Mouse (Mus musculus): ENCODE measurements at regions not wholly inside any gene's neighbourhood (a gene's known extent, or its start where the extent isn't known, plus 50 kb on each side); places are given as distances from the start of the nearest gene placed in this dataset.

DNA sequence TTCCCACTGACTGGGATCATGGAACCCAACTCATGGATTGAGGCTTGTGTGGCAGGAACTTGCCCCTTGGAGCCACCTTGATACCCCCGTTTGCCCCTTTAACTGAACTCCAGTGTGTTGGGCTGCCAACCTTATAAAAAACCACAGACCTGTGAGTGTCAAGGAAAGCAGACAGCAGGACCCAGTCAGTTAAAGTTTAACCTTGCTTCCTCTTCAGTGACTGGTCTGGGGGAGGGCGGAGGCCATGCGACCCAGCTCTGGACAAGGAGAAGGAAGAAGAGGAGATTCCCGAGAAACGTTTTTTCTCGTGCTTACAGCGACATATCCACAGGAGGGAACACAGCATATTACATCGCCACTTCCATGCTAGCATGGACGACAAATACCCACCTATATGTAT, 281.9 kb upstream of the Zfp64 start:
- no peak for DNase-seq (ENCODE audit: low spot score)

DNA sequence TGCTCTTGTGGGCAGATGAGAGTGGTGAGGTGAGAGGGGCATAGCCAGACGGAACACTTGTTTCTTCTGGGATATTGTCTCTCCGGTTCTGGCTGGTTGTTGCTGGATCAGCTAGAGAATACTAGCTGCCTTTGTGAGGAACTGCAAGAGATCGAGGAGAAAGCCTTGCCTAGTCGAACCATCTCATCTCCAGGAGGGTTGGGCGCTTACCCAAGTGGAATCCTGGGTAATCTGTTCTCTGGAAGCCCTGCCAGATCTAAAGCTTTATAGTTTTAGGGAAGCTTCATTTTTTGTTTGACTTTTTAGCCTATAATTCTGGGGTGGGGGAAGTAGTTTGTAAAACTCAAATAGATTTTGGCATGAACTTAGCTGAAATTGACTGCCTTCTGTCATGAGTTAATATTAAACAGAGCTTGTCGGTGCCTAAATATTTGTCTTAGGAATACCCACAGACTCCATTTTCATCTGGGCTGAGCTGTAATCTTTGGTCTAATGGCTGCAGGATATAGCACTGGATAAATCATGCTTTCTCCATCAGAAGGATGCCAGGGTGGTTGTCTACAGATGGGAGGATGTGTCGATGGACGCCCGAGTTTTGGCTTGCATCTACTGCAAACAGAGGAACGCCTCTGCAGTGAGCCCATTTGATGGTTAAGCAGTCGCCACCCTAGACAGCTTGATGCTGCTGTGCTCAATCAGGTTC, 279.1 kb upstream of the Zfp64 start:
- no peak for DNase-seq (ENCODE audit: low spot score)

DNA sequence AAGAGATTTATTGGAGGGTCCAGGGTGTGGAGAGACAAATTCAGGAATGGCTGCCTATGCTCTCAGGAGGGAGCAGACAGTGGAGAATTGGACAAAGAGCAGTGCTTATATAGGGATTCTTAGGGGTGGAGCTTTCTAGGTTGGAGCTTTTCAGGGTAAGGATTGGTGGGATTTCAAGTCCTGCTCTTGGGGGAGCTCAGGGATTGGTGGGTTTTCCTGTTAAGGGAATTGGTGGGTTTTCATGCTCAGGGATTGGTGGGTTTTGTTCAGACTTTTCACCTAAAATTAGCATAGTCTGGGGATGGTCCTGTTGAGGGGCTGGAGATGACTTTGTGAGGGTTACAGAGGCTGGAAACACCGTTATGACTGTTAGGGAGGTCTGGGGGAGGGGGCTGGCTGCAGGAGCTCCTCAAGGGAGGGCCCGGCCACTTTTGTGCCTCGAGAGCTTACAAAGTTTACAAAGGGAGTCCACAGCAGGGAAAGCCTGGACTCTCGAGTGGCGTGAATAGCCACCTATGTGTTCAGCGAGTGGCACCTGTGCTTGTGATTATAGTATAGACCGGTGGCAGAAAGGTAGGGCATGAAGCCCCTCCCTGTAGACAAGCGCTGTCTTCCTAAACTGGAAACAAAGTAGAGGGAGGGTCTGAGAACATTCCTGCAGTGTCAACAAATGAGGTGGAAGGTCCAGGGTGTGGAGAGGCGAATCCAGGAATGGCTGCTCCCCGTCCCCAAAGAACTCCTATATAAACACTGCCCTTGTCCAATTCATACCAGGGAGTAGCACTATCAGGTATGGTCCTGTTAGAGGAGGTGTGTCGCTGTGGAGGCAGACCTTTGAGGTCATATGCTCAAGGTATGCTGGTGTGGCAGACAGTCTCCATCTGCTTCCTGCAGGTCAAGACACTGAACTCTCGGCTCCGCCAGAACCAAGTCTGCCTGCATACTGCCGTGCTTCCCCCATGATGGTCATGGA, 278.1 kb upstream of the Zfp64 start:
- DNase-seq (ENCODE audit: low spot score): no peak

- DNase-seq (ENCODE audit: low spot score): no peak
Observed at GRCm38 (mm10) chr2:169222264-169222663, 266.9 kb upstream of the Zfp64 start.

DNA sequence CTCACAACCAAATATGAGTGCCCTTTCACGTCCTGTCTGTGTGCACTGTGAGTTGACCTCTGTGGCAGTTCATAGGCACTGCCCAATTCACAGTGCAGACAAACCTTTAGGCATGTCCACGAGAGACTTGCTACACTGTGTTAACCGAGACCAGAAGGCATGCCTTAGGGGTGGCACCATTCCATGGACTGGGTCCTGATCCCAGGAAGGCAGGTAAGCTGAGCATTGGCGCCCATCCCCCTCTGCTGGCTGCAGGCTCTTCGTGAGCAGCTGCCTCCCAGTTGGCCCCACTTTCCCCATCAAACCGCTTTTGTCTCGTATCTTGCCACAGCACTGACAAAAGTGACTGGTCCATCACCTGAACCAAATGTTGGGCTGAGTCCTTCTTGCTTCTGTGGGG, 265.8 kb upstream of the Zfp64 start:
- no peak for DNase-seq (ENCODE audit: low spot score)

DNA sequence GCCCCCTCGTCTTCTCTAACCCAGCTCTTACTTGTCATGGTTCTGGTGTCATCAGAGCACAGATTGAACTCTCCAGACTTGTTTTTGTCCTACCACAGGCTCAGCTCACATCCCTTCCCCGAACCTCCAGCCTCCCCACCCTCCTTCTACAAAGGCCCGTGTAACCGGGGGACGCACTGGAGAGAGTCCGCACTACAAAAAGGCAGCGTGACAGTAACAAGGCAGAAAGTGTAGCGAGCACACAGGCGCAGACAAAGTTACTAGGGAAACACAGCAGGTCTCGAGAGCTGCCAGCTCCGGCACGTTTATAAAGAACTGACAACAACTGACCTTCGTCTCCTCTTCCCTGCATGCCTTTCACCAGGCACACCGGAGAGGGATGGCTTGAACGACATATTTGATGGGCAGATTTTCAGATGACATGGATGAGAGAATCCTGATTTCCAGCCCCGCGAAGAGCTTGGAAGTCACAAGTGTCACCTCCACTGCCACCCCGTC, 260.2 kb upstream of the Zfp64 start:
- DNase-seq (ENCODE audit: low spot score): no peak

DNA sequence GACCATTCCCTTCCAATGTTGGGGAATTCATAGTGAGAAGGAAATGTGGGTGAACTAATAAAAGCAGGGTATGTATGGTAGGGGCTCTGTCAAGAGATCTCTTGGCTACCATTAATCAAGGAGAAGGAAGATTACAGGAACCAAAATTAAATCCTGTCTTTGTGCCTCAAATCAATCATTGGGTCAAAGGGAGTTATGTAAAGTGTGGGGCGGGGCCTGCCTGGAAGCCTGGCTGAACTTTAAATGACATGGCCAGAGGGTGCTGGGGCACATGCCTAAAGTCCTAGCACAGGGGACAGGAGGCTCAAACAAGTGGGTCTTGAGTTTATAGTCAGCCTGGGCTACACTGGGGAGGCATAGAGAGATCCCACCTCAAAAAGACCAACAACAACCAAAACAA, 259.0 kb upstream of the Zfp64 start:
- no peak for DNase-seq (ENCODE audit: low spot score)

DNA sequence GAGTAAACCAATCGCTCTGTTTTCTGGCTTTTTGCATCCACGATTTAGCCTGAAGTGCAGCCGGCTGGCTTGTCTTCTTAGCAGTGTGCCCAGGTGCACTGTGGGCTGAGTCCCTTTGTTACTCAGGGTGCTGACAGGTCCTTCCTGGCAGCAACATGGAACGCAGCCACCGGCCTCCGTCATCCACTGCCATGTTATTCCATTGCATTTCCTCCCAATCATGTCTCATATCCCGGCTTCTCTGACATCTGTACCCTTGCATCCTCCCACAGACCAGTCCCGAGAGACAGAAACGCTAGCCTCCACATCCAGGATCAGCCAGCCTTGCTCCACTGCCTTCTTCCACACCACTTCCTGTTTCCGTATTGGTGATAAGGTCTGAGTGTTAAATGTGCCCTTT, 257.9 kb upstream of the Zfp64 start:
- no peak for DNase-seq (ENCODE audit: low spot score)

GRCm38 (mm10) chr2:169212676-169213257, 257.4 kb upstream of the Zfp64 start:
- no peak for DNase-seq (ENCODE audit: low spot score)

DNA sequence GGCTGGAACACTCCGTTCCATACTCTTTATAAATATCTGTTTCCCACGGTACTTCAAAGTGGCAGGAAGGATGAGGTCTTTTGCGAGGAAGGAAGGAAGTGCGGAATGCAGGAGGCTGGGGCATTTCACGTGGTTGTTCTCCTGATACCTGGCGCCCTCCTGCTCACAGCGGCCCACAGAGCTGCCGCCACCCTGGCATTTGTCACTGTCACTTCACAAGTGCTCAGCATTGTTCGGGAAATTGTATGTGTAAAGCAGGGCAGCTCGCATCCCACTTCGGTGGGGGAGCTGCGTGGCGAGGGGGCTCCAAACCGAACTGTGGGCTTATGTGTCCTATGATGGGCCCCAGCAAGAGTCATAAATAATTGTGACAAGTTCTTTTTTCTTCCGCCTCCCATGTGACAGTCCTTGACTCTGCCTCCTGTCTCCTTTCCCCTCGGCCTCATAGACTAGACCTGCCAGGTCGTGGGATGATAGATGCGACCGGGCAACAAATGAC, 248.9 kb upstream of the Zfp64 start:
- DNase-seq (ENCODE audit: low spot score): peak; percentile 7

DNA sequence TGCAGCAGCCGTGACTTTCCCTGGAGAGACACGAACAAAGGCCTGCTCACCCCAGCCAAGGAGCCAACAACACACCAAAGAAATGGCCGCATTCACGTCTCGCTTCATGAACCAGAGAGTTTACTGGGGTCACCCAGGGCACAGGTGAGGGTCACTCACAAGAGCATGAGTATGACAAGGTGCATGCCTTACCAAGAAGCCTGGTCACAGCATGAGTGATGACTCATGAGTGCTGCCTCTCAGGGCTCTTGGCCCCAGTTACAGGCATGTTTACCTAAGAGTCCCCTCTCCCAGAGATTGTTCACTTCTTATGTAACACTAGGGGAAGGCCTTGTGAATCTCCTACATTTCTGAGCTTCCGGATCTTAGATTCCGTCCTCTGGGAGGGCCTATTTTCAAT, 236.6 kb upstream of the Zfp64 start:
- no peak for DNase-seq (ENCODE audit: low spot score)

DNA sequence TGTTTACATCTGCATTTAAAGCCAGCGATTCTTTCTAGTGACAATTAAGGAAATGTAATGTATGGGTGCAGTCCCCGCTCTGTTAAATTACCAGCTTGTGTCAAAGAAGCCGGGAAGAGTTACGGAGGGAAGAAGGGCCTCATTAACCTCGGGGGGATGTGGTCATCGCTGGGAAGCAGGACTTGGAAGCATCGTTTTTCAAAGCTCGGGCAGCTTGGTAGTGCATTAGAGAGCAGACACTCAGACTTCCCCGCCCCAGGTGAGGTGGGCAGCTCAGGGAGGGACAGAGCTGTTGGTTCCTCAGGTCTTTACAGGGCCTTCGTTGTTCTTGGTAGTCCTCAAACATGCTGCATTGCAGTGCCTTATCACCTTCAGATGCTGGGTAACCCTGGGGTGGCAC, 236.1 kb upstream of the Zfp64 start:
- DNase-seq (ENCODE audit: low spot score): no peak

- DNase-seq (ENCODE audit: low spot score): no peak
Observed at GRCm38 (mm10) chr2:169177565-169177964, 222.2 kb upstream of the Zfp64 start.

DNA sequence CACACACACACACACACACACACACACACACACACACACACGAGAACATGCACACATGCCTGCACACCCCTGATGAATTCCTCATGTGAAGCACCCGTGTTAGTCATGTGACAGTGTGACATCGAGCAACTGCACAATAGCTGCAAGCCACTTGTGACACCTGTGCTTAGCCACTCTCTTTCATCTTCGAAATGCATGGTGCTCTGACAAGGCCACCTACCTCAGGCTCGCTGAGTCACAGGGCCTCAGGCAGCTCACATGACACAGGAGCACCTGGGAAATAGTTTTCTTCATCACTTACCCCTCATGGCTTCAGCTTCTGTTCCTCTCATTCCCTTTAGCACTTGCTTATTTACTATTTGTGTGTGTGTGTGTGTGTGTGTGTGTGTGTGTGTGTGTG, 213.4 kb upstream of the Zfp64 start:
- DNase-seq (ENCODE audit: low spot score): no peak

- no peak for DNase-seq (ENCODE audit: low spot score)
Observed at GRCm38 (mm10) chr2:169168376-169168775, 213.0 kb upstream of the Zfp64 start.

- no peak for DNase-seq (ENCODE audit: low spot score)
Observed at GRCm38 (mm10) chr2:169161651-169162050, 206.3 kb upstream of the Zfp64 start.

GRCm38 (mm10) chr2:169158760-169159159, 203.4 kb upstream of the Zfp64 start:
- no peak for DNase-seq (ENCODE audit: low spot score)

DNA sequence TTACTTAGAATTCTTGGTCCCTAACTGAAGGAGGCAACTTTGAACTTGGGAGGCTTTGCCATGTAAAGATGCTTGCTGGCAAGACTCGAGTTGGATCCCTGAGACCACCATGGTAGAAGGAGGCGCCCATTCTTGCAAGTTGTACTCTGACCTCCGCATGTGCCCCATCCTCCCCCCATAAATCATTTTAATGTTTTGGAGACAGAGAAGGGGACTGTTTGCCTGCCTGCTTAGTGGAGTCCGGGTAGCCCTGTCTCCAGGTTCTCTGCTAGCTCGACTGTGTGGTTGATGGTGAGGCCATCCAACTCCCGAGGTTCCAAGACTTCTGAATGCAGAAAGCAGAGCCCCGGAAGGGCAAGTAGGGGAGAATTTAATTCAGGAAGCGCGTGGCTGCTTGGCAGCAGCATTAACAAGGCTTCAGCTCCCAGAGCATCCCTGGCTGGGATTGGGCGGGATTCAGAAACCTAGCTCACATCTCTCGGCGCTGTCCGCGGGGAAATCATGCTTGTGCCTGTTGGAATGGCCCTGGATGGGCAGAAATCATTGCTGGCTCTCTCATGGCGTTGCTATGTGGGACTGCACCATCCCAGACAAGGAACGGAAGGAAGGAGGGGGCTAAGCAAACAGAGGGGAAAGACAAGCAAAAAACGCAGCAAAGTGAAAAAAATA, 202.8 kb upstream of the Zfp64 start:
- DNase-seq (ENCODE audit: low spot score): no peak

DNA sequence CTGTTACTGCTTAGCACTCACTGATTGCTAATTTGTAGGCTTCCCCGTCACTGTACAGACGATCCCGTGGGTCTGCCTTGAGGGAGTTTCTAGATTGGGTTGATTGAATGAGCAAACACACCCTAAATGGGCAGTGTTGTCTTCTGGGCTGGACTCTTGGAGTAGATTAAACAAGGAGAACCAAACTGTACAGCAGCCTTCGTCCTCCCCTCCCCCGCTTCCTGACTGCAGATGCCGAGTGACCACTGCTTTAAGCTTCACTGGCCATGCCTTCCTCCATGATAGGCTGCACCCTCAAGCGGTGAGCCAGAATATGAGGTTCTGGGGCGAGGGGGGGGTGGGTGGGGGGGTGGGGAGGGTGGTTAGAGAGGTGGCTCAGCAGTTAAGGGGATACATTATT, 201.5 kb upstream of the Zfp64 start:
- no peak for DNase-seq (ENCODE audit: low spot score)

DNA sequence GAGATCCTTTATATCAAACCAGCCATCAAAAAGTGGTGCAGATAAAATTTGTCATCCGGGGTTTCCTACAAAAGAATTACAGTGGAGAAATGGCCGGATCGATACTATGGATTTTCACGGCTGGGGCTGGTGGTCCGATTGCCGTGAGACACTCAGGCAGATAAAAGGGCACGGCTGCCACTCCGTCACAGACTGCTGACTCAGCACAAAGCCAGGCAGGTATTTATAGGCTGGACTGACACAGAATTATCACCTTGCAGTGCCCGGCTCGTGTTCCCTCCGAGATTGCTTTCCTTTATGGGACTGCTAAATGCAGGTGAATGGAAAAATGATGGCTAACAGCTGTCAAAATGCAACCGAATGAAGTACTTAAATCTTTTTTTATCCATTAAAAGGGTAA, 199.5 kb upstream of the Zfp64 start:
- DNase-seq (ENCODE audit: low spot score): no peak

GRCm38 (mm10) chr2:169147655-169148054, 192.3 kb upstream of the Zfp64 start:
- DNase-seq (ENCODE audit: low spot score): no peak

DNA sequence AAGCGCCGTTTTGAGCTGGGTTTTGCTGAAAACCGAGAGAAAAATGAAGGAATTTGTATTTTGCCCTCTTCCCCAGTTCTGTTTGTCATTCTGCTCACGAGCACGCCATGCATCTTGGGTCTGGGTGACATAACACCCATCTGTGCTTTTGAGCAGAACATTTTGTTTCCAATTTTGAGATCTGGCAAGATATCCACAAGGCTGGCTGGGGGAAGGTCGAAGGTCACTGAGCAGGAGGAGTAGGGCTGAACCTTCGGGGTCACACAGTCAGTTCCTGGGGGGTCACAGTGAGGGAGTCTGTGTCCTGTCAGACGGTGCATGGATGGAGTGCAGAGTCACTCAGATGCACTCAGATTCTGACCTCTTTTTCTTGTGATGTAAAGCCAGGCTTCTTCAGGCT, 186.8 kb upstream of the Zfp64 start:
- DNase-seq (ENCODE audit: low spot score): peak; percentile 48
